Mouse (Mus musculus) thymus, postnatal 0 days (tissue): Measurements from ENCODE around the gene Zbtb16. TPM values are rescaled to one million over a fixed set of nuclear protein-coding genes. Genes with fewer than 3 reads are reported as not detected.

ENCODE experiments used
- DNase-seq: peaks from one replicate; pipeline ENCODE4 v3.0.0-alpha.2; 2015; ENCODE audit warnings: low spot score
- polyA plus RNA-seq: library from polyadenylated mRNA; unstranded; fragments of >200 nt; fragmentation: Nextera tagmentation; extraction: Ambion mirVana; gene quantifications from 2 replicates; pipeline ENCODE4 v1.2.1, GENCODE M21; 2015

Gene Zbtb16
- polyA plus RNA-seq, 1 experiment from 2014 or later: 1.4 TPM

DNA sequence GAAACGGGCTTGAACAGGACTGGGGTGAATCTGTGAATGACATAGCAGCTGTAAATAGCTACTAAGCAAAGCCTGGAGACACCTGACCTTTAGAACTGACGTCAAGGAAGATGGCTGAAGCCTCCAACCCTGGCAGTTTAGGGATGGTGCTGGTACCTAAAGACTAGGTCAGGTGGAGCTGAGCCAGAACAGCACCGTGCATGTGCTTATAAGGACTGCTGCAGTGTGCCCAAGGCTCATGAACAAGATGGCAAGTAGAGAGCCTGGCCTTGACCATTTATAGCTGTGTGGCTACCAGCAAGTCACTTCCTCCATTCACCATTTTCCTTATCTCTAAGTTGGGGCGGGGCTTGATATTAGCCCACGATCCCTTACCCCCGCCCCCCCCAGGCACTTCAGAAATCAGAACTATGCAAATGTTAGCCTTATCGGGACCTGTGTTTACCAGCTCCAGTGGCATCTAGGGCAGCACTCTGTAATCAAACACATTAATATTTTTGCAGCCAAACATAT, 9.6 kb downstream of the Zbtb16 start:
- DNase-seq: no peak

- DNase-seq: no peak
Measured at GRCm38 (mm10) chr9:48824533-48825130, 11.4 kb downstream of the Zbtb16 start.

DNA sequence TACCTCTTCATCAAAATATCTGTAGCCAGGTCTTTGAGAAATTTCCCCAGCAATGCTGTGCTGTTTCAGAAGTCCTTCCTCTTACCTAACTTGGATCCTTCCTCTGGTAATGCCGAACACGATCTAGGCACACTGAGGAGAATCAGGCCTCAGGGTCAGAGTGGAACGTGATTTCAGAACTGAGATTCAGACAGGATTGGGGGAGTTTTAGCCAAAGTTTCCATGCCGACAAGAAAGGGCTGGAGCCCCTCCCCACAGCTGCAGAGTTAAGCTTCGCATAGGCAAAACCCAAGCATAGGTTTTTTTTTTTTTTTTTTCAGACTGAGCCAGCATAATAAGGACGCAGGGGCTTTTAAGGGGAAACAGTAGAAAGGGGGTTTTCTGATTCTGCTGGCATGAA, 12.2 kb downstream of the Zbtb16 start:
- no peak for DNase-seq

- no peak for DNase-seq
Measured at GRCm38 (mm10) chr9:48823319-48823705, 12.7 kb downstream of the Zbtb16 start.

DNA sequence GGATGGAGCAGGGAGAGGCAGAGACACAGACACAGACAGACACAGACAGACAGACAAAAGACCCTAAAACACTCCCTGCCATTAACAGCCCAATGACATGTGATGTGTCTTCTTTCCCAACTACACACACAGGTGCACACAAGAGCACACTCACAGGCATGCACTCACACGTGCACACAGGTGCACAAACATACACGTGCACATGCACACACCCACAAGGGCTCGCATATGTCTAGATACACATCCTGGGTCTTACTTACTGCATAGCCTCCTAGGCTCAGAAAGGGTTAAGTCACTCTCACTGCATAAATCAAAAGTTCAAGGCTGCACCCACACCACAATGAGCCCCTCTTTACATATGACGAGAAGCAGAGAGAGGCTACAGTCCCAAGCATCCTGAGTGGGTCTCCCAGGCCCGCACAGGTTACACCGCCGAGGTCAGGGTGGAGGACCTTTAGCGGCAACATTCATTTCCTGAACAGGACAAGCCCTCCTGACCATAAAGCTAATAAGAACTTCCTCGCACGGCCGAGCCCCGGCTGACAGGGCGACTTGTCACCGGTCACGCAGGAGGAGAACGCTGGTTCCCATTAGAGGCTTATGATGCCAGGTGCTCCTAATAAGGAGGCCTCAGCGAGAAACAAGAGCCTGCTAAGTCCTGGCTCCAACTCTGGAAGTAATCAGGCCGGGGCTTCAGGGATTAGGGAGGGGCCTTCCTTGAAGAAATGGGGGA, 13.3 kb downstream of the Zbtb16 start:
- DNase-seq: no peak

GRCm38 (mm10) chr9:48821916-48822585, 14.0 kb downstream of the Zbtb16 start:
- DNase-seq: no peak

DNA sequence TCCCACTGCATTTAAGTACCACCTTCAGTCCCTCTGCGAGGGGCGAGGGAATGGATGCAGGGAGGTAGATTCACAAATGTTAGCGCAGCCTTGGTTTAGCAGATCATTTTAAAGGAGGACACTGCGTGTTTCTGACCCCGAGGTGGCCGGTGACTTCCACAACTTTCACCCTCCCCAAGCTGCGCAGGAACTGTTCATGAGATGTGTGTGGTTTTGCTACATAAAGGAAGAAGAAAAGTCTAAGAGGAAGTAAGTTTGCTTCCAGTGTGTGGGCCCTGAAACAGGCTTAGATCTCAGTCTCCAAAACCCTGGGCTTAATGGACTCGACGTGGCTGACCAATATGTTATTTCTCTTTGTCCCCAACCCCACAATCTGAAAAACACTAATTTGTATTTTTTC, 14.6 kb downstream of the Zbtb16 start:
- DNase-seq: peak; percentile 34

DNA sequence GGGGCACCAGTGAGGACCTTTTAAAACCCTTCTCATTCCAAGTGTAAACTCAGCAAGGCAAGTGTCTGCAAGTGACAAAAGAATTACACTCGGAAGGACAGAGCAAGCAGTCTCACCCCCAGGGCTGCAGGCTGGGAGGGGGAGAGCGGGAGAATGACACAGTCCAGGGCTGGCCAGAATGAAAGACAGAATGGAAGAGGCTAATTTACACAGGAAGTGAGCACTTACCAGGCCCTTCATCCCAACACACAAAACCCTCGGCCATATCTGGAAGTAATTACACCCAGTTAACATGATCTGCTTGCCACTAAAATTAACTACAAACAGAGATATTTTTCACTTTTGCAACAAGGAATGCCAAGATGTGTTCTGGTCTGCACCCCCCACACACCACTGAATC, 15.2 kb downstream of the Zbtb16 start:
- DNase-seq: no peak

- no peak for DNase-seq
Measured at GRCm38 (mm10) chr9:48819695-48820094, 16.3 kb downstream of the Zbtb16 start.

- no peak for DNase-seq
Measured at GRCm38 (mm10) chr9:48819137-48819536, 16.9 kb downstream of the Zbtb16 start.

DNA sequence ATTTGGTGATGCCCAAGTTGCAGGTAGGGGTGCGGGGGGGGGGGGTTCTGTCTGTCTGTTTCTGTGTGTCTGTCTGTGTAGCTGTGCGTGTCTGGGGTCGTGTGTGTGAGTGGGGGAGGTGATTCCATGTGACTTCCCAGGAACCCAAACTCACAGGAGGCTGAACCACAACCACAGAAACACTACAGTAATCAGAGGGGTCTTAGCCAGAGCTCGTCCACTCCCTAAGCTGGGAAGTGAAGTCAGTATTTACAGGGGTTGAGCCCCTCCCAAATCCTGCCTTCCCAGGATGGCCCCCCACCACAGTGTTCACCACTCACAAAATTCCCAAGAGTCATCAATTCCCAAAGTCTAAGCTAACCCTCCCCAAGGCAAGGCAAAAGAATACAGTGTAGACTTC, 18.1 kb downstream of the Zbtb16 start:
- DNase-seq: no peak

DNA sequence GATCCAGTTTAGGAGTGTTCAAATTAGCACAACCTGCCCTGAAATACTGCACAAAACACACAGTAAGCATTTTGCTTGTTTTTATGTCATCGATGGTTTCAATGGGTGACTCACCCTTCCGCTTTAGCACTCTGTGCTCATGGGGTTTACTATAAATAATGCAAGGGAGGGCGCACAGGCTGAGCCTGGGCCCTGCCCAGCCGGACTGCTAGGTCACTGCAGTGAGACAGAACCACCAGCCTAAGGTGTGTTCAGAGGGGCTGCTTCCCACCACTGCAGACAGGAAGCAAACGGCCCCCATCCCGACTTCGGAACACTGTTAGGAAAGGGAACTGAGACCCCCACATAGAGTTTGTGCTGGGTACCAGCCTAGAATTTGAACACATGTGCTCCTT, 18.6 kb downstream of the Zbtb16 start:
- DNase-seq: no peak

DNA sequence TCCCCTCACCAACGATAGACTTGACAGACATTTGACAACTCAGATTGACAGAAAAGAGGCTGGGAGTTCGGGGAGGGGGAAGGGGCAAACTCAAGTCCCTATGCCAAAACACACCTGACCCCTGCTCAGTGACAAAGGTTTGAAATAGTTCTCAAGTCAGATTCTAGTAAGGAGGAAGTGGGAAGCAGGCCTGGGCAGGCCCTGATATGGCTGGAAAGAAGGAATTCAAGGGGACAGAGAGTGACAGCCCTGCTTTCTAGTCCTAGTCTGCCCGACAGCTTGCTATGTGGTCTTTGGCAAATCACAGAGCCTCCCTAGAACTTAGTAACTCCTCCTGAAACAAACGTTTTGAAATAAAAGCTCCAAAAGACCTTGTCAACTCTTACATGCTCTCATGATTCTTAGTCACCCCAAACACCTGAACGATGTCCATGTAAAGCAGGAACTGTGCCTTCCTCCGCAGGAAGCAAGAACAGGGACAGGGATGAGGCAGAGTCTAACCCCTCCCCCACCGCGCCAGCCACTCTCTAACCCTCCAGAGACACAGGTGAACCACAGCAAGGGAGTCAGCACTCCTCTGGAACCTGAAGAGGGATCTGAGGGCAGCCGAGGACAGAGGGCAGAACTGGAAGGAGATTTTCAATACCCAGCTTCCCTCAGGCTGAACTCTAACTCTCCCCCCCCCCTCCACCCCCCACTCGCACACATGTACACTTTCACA, 19.2 kb downstream of the Zbtb16 start:
- DNase-seq: no peak

GRCm38 (mm10) chr9:48816157-48816556, 19.9 kb downstream of the Zbtb16 start:
- no peak for DNase-seq

DNA sequence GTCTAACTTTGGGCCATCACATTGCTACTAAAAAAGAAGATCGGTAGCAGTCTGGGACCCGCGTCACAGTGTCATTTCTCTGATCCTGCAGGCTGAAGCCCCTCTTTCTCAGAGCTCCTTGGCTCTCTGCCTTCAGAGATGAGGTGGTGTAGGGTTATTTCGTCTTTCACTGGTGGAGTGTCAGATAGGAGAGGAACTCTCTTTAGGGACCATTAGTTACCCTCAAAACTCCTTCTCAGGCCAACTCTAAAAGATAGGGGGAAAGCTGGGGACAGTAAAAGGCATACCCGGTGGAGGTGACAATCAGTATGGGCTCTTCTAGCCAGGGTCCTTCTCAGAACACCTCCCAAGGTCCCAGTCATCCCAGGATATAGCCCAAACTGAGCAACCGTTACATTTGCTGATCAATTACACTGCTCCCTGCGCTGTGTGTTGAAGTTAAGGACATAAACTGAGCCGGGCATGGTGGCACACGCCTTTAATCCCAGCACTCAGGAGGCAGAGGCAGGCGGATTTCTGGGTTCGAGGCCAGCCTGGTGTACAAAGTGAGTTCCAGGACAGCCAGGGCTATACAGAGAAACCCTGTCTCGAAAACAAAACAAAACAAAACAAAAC, 21.0 kb downstream of the Zbtb16 start:
- no peak for DNase-seq

- DNase-seq: no peak
Measured at GRCm38 (mm10) chr9:48813960-48814880, 21.8 kb downstream of the Zbtb16 start.

GRCm38 (mm10) chr9:48812352-48812751, 23.7 kb downstream of the Zbtb16 start:
- no peak for DNase-seq

- DNase-seq: no peak
Measured at GRCm38 (mm10) chr9:48806591-48806990, 29.4 kb downstream of the Zbtb16 start.

DNA sequence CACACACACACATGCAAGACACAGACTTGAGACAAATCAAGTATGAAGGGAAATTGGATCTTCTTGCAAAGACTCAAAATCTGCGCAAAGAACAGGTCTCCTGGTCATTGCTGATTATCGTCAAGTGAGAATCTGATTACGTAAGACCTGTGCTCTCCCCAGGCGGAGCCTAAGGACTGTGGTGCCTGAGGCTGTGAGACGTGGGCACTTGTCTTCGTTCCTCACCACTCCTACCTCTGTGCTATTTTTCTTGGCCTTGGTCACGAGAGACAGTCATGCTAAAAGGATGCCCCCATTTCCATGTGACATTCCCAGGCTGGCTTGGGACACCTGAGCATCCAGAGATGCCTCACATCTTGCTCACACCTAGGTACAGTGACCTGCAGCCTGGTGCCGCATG, 30.2 kb downstream of the Zbtb16 start:
- DNase-seq: no peak

DNA sequence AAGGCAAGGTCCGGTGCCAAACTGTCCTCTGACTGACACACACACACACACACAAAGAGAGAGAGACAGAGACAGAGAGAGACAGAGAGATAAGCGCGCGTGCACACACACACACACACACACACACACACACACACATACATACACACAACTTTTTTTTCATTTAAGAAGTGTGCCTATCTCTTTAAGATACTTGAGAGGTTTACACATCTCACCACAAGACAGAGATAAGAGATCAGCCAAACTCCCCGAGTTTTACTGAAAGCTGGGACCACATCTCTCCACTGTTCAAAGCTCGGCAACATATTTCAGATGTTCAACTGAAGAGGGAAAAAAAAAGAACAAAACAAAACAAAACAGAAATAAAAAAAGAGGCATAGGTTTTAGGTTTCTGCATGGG, 31.5 kb downstream of the Zbtb16 start:
- peak; percentile 65 for DNase-seq
